Mouse (Mus musculus) CH12.LX (cell line): ENCODE results near the gene Ica1. TPM values are rescaled to one million over a fixed set of nuclear protein-coding genes. Genes with fewer than 3 reads are reported as not detected.

ENCODE experiments used
- DNase-seq: peaks from one replicate; pipeline ENCODE4 v3.0.0-alpha.2; 2013; ENCODE audit errors: extremely low read depth
- H3K27ac ChIP-seq: 2 replicates; pipeline ENCODE4 v1.5.1; 2012; ENCODE audit warnings: low read depth, mild to moderate bottlenecking, control low read depth, moderate library complexity; ENCODE audit not compliant: insufficient read depth
- H3K27me3 ChIP-seq: replicated peaks from 2 replicates; pipeline ENCODE3; 2012; ENCODE audit warnings: inconsistent platforms
- H3K36me3 ChIP-seq, 2 experiments: replicated peaks in 1 of 2; 2 replicates each; pipeline versions ENCODE3 to v1.6.1; 2012; ENCODE audit warnings: inconsistent platforms in 1 of 2, low read length in 1 of 2, mild to moderate bottlenecking in 1 of 2, mixed read lengths in 1 of 2, moderate library complexity in 1 of 2; ENCODE audit not compliant: control insufficient read depth in 1 of 2, insufficient read depth in 1 of 2
- H3K4me1 ChIP-seq, 2 experiments: 2 replicates each; pipeline ENCODE4 v1.6.1; 2012; ENCODE audit warnings: inconsistent platforms in 1 of 2, moderate library complexity in 1 of 2; ENCODE audit not compliant: insufficient read depth in 2 of 2, control insufficient read depth in 1 of 2
- H3K4me2 ChIP-seq: 2 replicates; pipeline ENCODE4 v1.6.1; 2012; ENCODE audit warnings: low read depth, mild to moderate bottlenecking, control low read depth; ENCODE audit not compliant: poor library complexity, insufficient read depth, severe bottlenecking
- H3K4me3 ChIP-seq, 3 experiments: fragments of 150-350 bp in 1 of 3; sonication (generic) in 1 of 3; replicated peaks in 1 of 3; 2 replicates each; pipeline versions ENCODE3 to v1.5.1; 2011 to 2012; ENCODE audit warnings: low read depth in 2 of 3, low read length in 2 of 3, mild to moderate bottlenecking in 2 of 3, moderate library complexity in 2 of 3, control low read depth in 1 of 3, improper control_type of control experiment in 1 of 3, inconsistent platforms in 1 of 3, mixed read lengths in 1 of 3; ENCODE audit not compliant: poor library complexity in 1 of 3
- H3K79me2 ChIP-seq: replicated peaks from 2 replicates; pipeline ENCODE4 v1.6.1; 2012; ENCODE audit warnings: mild to moderate bottlenecking, moderate library complexity; ENCODE audit not compliant: control insufficient read depth, poor library complexity, insufficient read depth, severe bottlenecking; ENCODE audit errors: extremely low read depth
- H3K9ac ChIP-seq: 2 replicates; pipeline ENCODE4 v1.6.1; 2012; ENCODE audit warnings: low read depth, mild to moderate bottlenecking, control low read depth, moderate library complexity; ENCODE audit not compliant: insufficient read depth
- H3K9me3 ChIP-seq: replicated peaks from 2 replicates; pipeline ENCODE3; 2012; ENCODE audit warnings: low read length, inconsistent platforms, mixed read lengths
- CHD1 ChIP-seq: IDR thresholded peaks from 2 replicates; pipeline ENCODE4 v1.6.1; 2012; ENCODE audit warnings: low read depth, low read length, improper control_type of control experiment, inconsistent platforms
- CTCF ChIP-seq, 2 experiments: IDR thresholded peaks in 1 of 2; conservative IDR thresholded peaks in 1 of 2; 2 replicates each; pipeline ENCODE4 v1.5.1; 2011 to 2012; ENCODE audit warnings: low read depth in 2 of 2, low read length in 2 of 2, improper control_type of control experiment in 1 of 2, inconsistent platforms in 1 of 2, mild to moderate bottlenecking in 1 of 2, moderate library complexity in 1 of 2
- E2F4 ChIP-seq: IDR thresholded peaks from 2 replicates; pipeline ENCODE4 v1.6.1; 2011; ENCODE audit warnings: low read depth, low read length, improper control_type of control experiment; ENCODE audit not compliant: insufficient replicate concordance
- ELF1 ChIP-seq: IDR thresholded peaks from 2 replicates; pipeline ENCODE4 v1.6.1; 2014; ENCODE audit warnings: low read depth, mild to moderate bottlenecking, inconsistent platforms, low read length, improper control_type of control experiment
- EP300 ChIP-seq: IDR thresholded peaks from 2 replicates; pipeline ENCODE4 v1.6.1; 2011; ENCODE audit warnings: low read length, improper control_type of control experiment
- ETS1 ChIP-seq: conservative IDR thresholded peaks from 2 replicates; pipeline ENCODE4 v1.6.1; 2012; ENCODE audit warnings: low read depth, mild to moderate bottlenecking, inconsistent platforms, low read length, improper control_type of control experiment, moderate library complexity
- IRF4 ChIP-seq: IDR thresholded peaks from 2 replicates; pipeline ENCODE4 v1.6.1; 2014; ENCODE audit warnings: low read depth, mild to moderate bottlenecking, inconsistent platforms, low read length, improper control_type of control experiment
- KAT2A ChIP-seq: IDR thresholded peaks from 2 replicates; pipeline ENCODE4 v1.6.1; 2012; ENCODE audit warnings: low read length, improper control_type of control experiment, inconsistent platforms; ENCODE audit not compliant: insufficient replicate concordance
- MEF2A ChIP-seq: IDR thresholded peaks from 2 replicates; pipeline ENCODE4 v1.6.1; 2014; ENCODE audit warnings: low read depth, mild to moderate bottlenecking, inconsistent platforms, low read length, improper control_type of control experiment, borderline replicate concordance
- MYC ChIP-seq: IDR thresholded peaks from 2 replicates; pipeline ENCODE4 v1.6.1; 2011; ENCODE audit warnings: low read depth, mild to moderate bottlenecking, improper control_type of control experiment, low read length
- PAX5 ChIP-seq: IDR thresholded peaks from 2 replicates; pipeline ENCODE4 v1.6.1; 2012; ENCODE audit warnings: low read length, inconsistent platforms, mixed read lengths
- POLR2A ChIP-seq: IDR thresholded peaks from 2 replicates; pipeline ENCODE4 v1.6.1; 2011; ENCODE audit warnings: low read depth, mild to moderate bottlenecking, improper control_type of control experiment, low read length
- RAD21 ChIP-seq: IDR thresholded peaks from 2 replicates; pipeline ENCODE4 v1.6.1; 2011; ENCODE audit warnings: low read depth, mild to moderate bottlenecking, low read length, improper control_type of control experiment, moderate library complexity
- TBP ChIP-seq: conservative IDR thresholded peaks from 2 replicates; pipeline ENCODE4 v1.6.1; 2011; ENCODE audit warnings: low read depth, low read length, improper control_type of control experiment
- TCF12 ChIP-seq: IDR thresholded peaks from 2 replicates; pipeline ENCODE4 v1.6.1; 2014; ENCODE audit warnings: low read depth, mild to moderate bottlenecking, inconsistent platforms, low read length, improper control_type of control experiment
- UBTF ChIP-seq: IDR thresholded peaks from 2 replicates; pipeline ENCODE4 v1.6.1; 2012; ENCODE audit warnings: low read depth, mild to moderate bottlenecking, inconsistent platforms, low read length, improper control_type of control experiment, moderate library complexity
- USF1 ChIP-seq: IDR thresholded peaks from 2 replicates; pipeline ENCODE4 v1.6.1; 2014; ENCODE audit warnings: low read depth, mild to moderate bottlenecking, inconsistent platforms, low read length, improper control_type of control experiment
- USF2 ChIP-seq: conservative IDR thresholded peaks from 2 replicates; pipeline ENCODE4 v1.6.1; 2011; ENCODE audit warnings: low read depth, low read length, improper control_type of control experiment
- ZKSCAN1 ChIP-seq: IDR thresholded peaks from 2 replicates; pipeline ENCODE4 v1.6.1; 2012; ENCODE audit warnings: low read depth, inconsistent platforms, low read length, improper control_type of control experiment, borderline replicate concordance
- ZMIZ1 ChIP-seq: IDR thresholded peaks from 2 replicates; pipeline ENCODE4 v1.6.1; 2012; ENCODE audit warnings: low read depth, mild to moderate bottlenecking, inconsistent platforms, low read length, improper control_type of control experiment
- ZNF384 ChIP-seq: IDR thresholded peaks from 2 replicates; pipeline ENCODE4 v1.6.1; 2012; ENCODE audit warnings: low read depth, low read length, improper control_type of control experiment, inconsistent platforms
- dilution Hi-C: fragments of 300-500 bp; cut with MboI; formaldehyde crosslinking; loops from 2 replicates; pipeline ENCODE4 v1.14.3; 2020; ENCODE audit warnings: low sequenced_read_pairs; ENCODE audit not compliant: extremely low pct_unique_long_range_greater_than_20kb, extremely low pct_ligation_motif_present
- in situ Hi-C: fragments of 300-500 bp; cut with MboI; formaldehyde crosslinking; loops from 3 replicates; pipeline ENCODE4 v1.14.3; 2019; ENCODE audit warnings: low sequenced_read_pairs, low pct_ligation_motif_present, low pct_unique_long_range_greater_than_20kb, mixed read lengths
- polyA plus RNA-seq: library from polyadenylated mRNA; unstranded; fragments of >175 nt; gene quantifications from 2 replicates; pipeline ENCODE4 v1.2.1, GENCODE M21; 2012; ENCODE audit warnings: low read depth; ENCODE audit not compliant: insufficient read length
- total RNA-seq, 2 experiments: library from RNA; depleted of rRNA; stranded (reverse); fragments of 300-350 nt in 1 of 2; fragments of >200 nt in 1 of 2; gene quantifications; 2 replicates each; pipeline ENCODE4 v1.2.3; 2012 to 2014

The Ica1 gene
- total and polyA plus RNA-seq, 3 experiments, result 0.59 TPM; not detected in 2

DNA sequence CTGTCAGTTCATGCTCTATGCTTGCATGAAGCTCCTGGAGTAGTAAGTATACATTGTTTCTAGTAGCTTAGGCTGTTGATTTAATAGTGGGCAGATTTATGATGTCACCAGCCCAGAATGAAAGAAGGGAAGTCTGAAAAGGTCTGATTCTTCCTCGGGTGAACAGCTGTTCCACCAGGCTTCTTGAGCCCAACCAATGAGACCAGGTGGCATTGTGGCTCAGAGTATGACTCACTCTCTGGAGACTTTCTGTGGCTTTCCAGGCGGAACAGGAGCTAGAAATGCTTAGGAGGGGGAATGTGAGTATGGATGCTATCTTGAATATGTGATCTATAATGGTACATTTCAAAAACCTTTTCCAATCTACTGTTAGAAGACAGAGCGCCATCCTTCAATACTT lies 155.2 kb downstream of the Ica1 start:
- DNase-seq, result peak; percentile 21
- no peaks in the 10 kb centered on the region for H3K79me2 ChIP-seq
- no peak overlapping the region for H3K27ac ChIP-seq
- no peak overlapping the region for H3K4me2 ChIP-seq
- TF ChIP-seq TCF12 (no peak), EP300 (peak; percentile 47; the same call in 1 of the 2 replicates), ETS1 (peak; percentile 57)
- H3K4me1 ChIP-seq, result peaks cover 0 to 19% of the 10 kb centered on the region in 2 experiments; a peak in 2 of 4 replicates
- H3K9me3 ChIP-seq, result no peaks in the 10 kb centered on the region
- dilution Hi-C loops, result no loop called here
- no peaks in the 10 kb centered on the region for H3K36me3 ChIP-seq
- no peaks in the 10 kb centered on the region for H3K27me3 ChIP-seq
- in situ Hi-C loops, result no loop called here
- H3K4me3 ChIP-seq, result no peak overlapping the region
- H3K9ac ChIP-seq, result no peak overlapping the region

DNA sequence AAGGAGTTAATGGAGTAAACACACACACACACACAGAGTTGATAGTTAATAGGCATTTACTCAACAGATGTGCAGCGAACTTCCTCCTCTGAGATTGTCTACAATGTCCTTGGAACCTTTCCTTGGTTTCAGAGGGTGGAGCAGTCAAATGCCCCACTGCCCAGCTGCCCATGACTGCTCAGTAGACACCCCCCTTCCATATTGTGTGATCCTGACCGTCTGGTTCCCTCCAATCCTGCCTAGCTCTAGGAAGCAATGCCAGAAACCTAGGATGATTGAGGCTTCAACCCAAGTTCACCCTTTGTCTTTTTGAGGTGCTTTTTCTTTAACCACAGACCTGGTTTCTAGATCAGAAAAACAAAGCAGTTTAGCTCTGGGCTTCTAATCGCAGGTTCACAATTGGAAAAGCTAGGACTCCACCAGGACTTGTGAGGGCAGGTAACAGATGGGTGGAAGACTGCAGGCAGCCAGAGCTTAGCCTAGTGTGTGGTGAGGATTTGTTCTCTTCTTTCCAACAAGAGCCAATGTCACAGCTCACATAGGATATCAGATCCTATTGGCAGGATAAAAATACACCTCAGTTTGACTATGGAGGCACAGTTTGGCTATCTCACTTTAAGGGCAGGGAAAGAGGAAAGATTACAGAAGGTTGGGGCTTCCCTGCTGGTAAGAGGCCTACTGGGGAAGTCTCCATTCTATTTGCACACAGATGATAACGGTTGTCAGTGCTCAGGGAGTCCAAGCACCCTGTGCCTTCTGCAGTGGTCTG lies 158.5 kb downstream of the Ica1 start:
- no peak overlapping the region for H3K9ac ChIP-seq
- DNase-seq, result no peak
- H3K27ac ChIP-seq, result no peak overlapping the region
- no peak overlapping the region for H3K4me3 ChIP-seq
- no peaks in the 10 kb centered on the region for H3K79me2 ChIP-seq
- in situ Hi-C loops (no loop called here), dilution Hi-C loops (no loop called here)
- no peaks in the 10 kb centered on the region for H3K9me3 ChIP-seq
- H3K4me1 ChIP-seq, result peaks cover 0 to 19% of the 10 kb centered on the region in 2 experiments; a peak in 2 of 4 replicates
- no peaks in the 10 kb centered on the region for H3K36me3 ChIP-seq
- no peak overlapping the region for H3K4me2 ChIP-seq
- no peak for TF ChIP-seq UBTF
- no peak for TF ChIP-seq TBP
- TF ChIP-seq ELF1, result no peak
- no peak for TF ChIP-seq TCF12
- TF ChIP-seq EP300, result no peak
- no peaks in the 10 kb centered on the region for H3K27me3 ChIP-seq

DNA sequence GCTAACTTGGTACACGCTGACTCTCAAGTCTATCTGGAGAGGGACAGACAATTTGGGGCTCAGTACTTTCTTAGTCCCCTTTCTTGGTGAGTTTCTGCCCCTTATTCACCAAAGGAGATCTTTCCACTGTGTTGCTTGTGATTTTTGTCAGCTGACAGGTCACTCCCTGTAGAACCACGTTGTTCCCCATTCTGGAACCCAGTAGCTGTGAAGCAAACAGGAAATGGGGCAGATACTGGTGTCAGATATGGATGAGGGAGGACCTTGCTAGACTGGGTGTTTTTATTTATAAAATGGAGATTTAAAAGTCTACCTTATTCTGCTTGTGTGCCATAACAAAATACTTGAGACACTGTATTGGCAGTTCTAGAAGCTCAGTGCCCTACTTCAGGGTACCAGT lies 160.9 kb downstream of the Ica1 start:
- H3K27me3 ChIP-seq, result no peaks in the 10 kb centered on the region
- DNase-seq, result no peak
- in situ Hi-C loops, result no loop called here
- H3K4me2 ChIP-seq, result no peak overlapping the region
- no peak overlapping the region for H3K4me3 ChIP-seq
- no peaks in the 10 kb centered on the region for H3K9me3 ChIP-seq
- H3K36me3 ChIP-seq, result no peaks in the 10 kb centered on the region
- H3K9ac ChIP-seq, result no peak overlapping the region
- dilution Hi-C loops, result no loop called here
- TF ChIP-seq PAX5 (no peak), RAD21 (no peak), IRF4 (no peak), USF2 (no peak), ETS1 (no peak), E2F4 (no peak), CHD1 (no peak), ZKSCAN1 (no peak), MEF2A (no peak), POLR2A (no peak), CTCF (conservative IDR thresholded peaks at IDR 0.05 in 1 of 2, IDR thresholded peaks at IDR 0.05 in 1 of 2; ENCODE audit: low read depth in 2 of 2, low read length in 2 of 2) (no peak), ZNF384 (no peak), ZMIZ1 (no peak), TCF12 (no peak), USF1 (no peak), KAT2A (no peak), MYC (no peak), ELF1 (no peak)
- H3K27ac ChIP-seq, result no peak overlapping the region
- no peaks in the 10 kb centered on the region for H3K79me2 ChIP-seq
- peaks cover 0 to 11% of the 10 kb centered on the region in 2 experiments; a peak in 2 of 4 replicates for H3K4me1 ChIP-seq
